Mouse (Mus musculus) small intestine, adult 2 months (tissue): Measurements from ENCODE around the gene Cux2. TPM values are rescaled to one million over a fixed set of nuclear protein-coding genes. Genes with fewer than 3 reads are reported as not detected.
A peak's percentile ranks its signal among the peaks of the same experiment; 100 is the strongest.

Source experiments
- H3K27ac ChIP-seq: fragments of 200-500 bp; 2 replicates; pipeline ENCODE4 v1.5.1; 2012; ENCODE audit warnings: low read depth, low read length, control low read depth, inconsistent platforms; ENCODE audit not compliant: insufficient read depth
- H3K27me3 ChIP-seq: fragments of 200-500 bp; 2 replicates; pipeline ENCODE4 v1.6.1; 2012; ENCODE audit warnings: mild to moderate bottlenecking, moderate library complexity, low read length, inconsistent platforms; ENCODE audit not compliant: control insufficient read depth, insufficient read depth
- H3K36me3 ChIP-seq: fragments of 200-500 bp; 2 replicates; pipeline ENCODE4 v1.6.1; 2012; ENCODE audit warnings: mild to moderate bottlenecking, low read length, control low read depth, inconsistent platforms; ENCODE audit not compliant: control insufficient read depth, insufficient read depth
- H3K4me1 ChIP-seq: fragments of 200-500 bp; 2 replicates; pipeline ENCODE4 v1.6.1; 2012; ENCODE audit warnings: low read length, inconsistent platforms, mixed read lengths; ENCODE audit not compliant: control insufficient read depth, insufficient read depth, insufficient read length
- H3K4me3 ChIP-seq: fragments of 200-500 bp; 2 replicates; pipeline ENCODE4 v1.5.1; 2012; ENCODE audit warnings: low read depth, mild to moderate bottlenecking, control low read depth, inconsistent platforms, low read length, moderate library complexity
- CTCF ChIP-seq: fragments of 200-500 bp; IDR thresholded peaks from 2 replicates; pipeline ENCODE4 v1.5.1; 2012; ENCODE audit warnings: low read depth, mild to moderate bottlenecking, control low read depth, inconsistent platforms, low read length, moderate library complexity, mixed read lengths; ENCODE audit not compliant: insufficient replicate concordance, insufficient read length; ENCODE audit errors: extremely low read depth
- POLR2A ChIP-seq: fragments of 200-500 bp; IDR thresholded peaks from 2 replicates; pipeline ENCODE4 v1.6.1; 2012; ENCODE audit warnings: low read depth, mild to moderate bottlenecking, control low read depth, inconsistent platforms, low read length, moderate library complexity
- WGBS: fragments of 180-500 bp; shearing (Covaris S2); methylation state at CpG from one replicate; pipeline ENCODE4 v1.1.7; 2018; 5-methylcytosine and 5-hydroxymethylcytosine counted together
- polyA plus RNA-seq: library from polyadenylated mRNA; depleted of rRNA; stranded (reverse); fragments of >200 nt; gene quantifications from 2 replicates; pipeline ENCODE4 v1.2.3, GENCODE M21; 2012

The Cux2 gene
- polyA plus RNA-seq, 1 experiment, result 2.6 TPM

DNA sequence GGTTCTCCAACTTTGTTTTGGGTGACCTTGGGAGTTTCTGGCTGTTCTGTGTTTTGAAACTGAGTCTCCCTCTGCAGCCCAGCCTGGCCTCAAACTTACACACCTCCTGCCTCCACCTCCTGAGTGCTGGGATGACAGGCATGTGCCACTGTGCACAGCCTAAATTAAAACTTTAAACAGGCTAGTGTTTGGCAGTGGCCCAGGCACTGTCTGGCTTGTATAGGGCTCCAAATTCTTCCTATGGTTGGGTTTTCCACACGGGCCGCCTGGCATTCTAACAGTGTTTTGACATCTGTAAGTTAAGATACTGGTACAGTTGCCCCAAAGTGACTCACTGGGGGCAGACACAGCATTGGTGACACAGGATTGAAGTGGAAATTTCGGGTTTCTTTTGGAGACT, 36.2 kb upstream of the Cux2 start:
- Histone ChIP-seq H3K4me3 (no peak overlapping the region), H3K36me3 (no peaks in the 10 kb centered on the region), H3K27me3 (no peaks in the 10 kb centered on the region), H3K4me1 (no peaks in the 10 kb centered on the region; the same call in 1 of the 2 replicates), H3K27ac (no peak overlapping the region)
- 63% methylated on average over 3 of the region's 3 CpGs for WGBS
- no peak for TF ChIP-seq CTCF
- no peak for TF ChIP-seq POLR2A

DNA sequence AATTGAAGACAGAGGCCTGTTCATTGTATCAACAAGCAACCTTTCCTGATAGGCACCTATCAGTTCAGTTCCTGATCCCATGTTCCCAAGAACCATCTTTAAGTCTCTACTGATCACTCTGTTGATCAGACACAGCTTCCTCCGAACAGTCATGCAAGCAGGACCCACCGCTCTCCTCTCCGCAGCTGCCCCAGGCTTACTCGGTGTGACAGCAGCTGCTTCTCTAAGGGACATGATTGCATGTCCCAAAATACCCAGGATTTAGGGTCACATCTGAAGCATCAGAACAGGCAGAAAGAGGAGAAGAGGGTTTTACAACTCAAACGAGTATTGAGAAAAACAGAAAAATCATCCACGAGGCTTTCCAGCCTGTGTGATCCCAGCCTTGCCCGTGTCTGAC, 35.4 kb upstream of the Cux2 start:
- no peaks in the 10 kb centered on the region for H3K36me3 ChIP-seq
- H3K27ac ChIP-seq, result no peak overlapping the region
- 66% methylated on average over 7 of the region's 7 CpGs for WGBS
- TF ChIP-seq POLR2A, result no peak
- TF ChIP-seq CTCF, result no peak
- H3K4me1 ChIP-seq, result no peaks in the 10 kb centered on the region; the same call in 1 of the 2 replicates
- H3K27me3 ChIP-seq, result no peaks in the 10 kb centered on the region
- no peak overlapping the region for H3K4me3 ChIP-seq

DNA sequence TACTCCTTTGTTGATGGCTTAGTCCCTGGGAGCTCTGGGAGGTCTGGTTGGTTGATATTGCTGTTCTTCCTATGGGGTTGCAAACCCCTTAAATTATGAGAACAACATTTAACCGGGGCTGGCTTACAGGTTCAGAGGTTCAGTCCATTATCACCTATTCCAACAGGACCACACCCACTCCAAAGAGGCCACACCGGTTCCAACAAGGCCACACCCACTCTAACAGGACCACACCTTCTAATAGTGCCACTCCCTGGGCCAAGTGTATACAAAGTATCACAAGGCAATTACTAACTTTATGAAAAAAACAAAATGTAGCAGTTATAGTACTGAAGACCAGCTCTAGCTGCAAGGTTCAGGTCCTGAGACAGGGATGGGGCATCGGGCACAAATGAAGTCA, 34.6 kb upstream of the Cux2 start:
- Histone ChIP-seq H3K36me3 (no peaks in the 10 kb centered on the region), H3K27ac (no peak overlapping the region), H3K4me1 (no peaks in the 10 kb centered on the region; the same call in 1 of the 2 replicates), H3K4me3 (no peak overlapping the region), H3K27me3 (no peaks in the 10 kb centered on the region)
- WGBS, result 33% methylated on average over 3 of the region's 3 CpGs
- no peak for TF ChIP-seq POLR2A
- TF ChIP-seq CTCF, result no peak

DNA sequence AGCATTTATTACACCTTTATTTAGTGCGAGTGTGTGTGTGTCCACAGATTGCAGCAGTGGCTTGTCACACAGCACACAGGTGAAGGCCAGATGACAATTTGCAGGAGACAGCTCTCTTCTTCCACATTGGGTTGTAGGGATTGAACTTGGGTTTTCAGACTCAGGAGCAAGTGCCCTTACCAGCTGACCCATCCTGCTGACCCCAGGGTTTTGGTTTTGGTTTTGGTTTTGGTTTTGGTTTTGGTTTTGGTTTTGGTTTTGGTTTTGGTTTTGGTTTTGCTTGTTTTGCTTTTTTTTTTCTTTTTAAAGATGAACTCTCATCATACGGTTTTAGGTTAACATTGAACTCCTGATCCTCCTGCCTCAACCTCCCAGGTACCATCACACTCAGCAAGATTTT, 33.4 kb upstream of the Cux2 start:
- no peak for TF ChIP-seq POLR2A
- TF ChIP-seq CTCF, result no peak
- H3K27ac ChIP-seq, result no peak overlapping the region
- WGBS, result 85% methylated on average over 2 of the region's 2 CpGs
- H3K27me3 ChIP-seq, result no peaks in the 10 kb centered on the region
- no peak overlapping the region for H3K4me3 ChIP-seq
- no peaks in the 10 kb centered on the region; the same call in 1 of the 2 replicates for H3K4me1 ChIP-seq
- H3K36me3 ChIP-seq, result no peaks in the 10 kb centered on the region

DNA sequence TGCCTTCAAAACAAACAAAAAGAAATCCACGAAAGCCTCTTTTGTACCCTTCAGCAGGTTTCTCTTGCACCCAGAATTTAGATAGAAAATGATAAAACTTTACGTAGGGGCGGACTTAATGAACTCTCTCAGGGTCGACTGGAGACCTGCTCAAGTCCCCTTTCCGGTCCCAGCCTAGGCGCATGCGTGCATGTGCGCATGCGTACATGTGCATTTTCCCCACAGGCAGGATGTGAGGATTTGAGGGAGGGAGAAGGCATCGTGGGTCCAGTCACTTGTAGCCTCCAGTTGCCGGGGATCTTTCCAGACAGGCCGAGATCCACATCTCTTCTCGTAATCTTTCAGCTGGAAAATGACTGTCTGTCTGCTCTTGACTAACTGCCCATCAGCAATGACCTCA, 31.6 kb upstream of the Cux2 start:
- Histone ChIP-seq H3K36me3 (no peaks in the 10 kb centered on the region), H3K27me3 (no peaks in the 10 kb centered on the region), H3K27ac (no peak overlapping the region), H3K4me1 (no peaks in the 10 kb centered on the region; the same call in 1 of the 2 replicates), H3K4me3 (no peak overlapping the region)
- WGBS, result 85% methylated on average over 13 of the region's 13 CpGs
- TF ChIP-seq CTCF (no peak), POLR2A (no peak)

DNA sequence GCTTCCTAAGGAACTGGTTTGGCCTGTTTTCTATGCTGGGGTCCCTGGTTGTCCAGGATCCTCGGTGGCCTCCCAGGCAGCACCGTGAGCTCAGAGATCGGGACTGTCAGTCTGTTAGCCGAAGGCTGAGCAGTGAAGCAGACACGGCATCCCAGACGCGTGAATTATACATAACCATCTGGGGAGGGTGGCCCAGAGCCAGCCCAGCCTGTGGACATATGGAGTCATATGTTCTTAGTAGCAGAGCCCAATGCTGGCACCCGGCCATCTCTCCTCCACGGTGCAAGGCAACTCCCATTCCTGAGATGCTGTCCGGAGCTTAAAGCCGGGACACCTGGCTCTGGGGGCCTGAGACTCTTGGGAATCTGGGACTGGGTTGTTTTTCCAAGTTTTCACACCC, 31.0 kb upstream of the Cux2 start:
- 36% methylated on average over 11 of the region's 11 CpGs for WGBS
- Histone ChIP-seq H3K4me3 (no peak overlapping the region), H3K4me1 (no peaks in the 10 kb centered on the region; the same call in 1 of the 2 replicates), H3K27ac (no peak overlapping the region), H3K36me3 (no peaks in the 10 kb centered on the region), H3K27me3 (no peaks in the 10 kb centered on the region)
- TF ChIP-seq CTCF (no peak), POLR2A (no peak)

DNA sequence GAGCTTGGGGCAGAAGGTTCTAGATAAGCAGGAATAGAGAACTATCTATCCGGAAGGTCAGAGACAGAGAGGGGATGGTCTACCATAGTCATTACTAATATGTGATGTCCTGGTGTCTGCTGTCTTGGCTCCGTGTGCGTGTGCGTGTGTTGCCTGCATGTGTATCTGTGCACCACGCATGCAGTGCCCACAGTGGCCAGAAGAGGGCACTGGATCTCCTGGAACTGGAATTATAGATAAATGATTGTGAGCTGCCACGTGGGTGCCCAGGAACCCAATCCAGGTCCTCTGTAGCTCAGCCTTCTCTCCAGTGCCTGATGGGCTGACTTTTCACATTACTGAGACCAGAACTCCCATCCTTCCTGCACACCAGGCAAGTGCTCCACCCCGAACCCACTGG, 29.9 kb upstream of the Cux2 start:
- H3K27ac ChIP-seq, result no peak overlapping the region
- H3K4me3 ChIP-seq, result no peak overlapping the region
- H3K4me1 ChIP-seq, result no peaks in the 10 kb centered on the region; the same call in 1 of the 2 replicates
- peak; percentile 33; the same call in 1 of the 2 replicates for TF ChIP-seq CTCF
- TF ChIP-seq POLR2A, result no peak
- no peaks in the 10 kb centered on the region for H3K36me3 ChIP-seq
- no peaks in the 10 kb centered on the region for H3K27me3 ChIP-seq
- WGBS, result 83% methylated on average over 7 of the region's 7 CpGs
